Mouse (Mus musculus): Measurements from ENCODE around the gene Irf9. TPM values are rescaled to one million over a fixed set of nuclear protein-coding genes. Genes with fewer than 3 reads are reported as not detected.

The Irf9 gene
- total and polyA plus RNA-seq, 3 experiments, result 8.5 to 14.8 TPM; not detected in 1

DNA sequence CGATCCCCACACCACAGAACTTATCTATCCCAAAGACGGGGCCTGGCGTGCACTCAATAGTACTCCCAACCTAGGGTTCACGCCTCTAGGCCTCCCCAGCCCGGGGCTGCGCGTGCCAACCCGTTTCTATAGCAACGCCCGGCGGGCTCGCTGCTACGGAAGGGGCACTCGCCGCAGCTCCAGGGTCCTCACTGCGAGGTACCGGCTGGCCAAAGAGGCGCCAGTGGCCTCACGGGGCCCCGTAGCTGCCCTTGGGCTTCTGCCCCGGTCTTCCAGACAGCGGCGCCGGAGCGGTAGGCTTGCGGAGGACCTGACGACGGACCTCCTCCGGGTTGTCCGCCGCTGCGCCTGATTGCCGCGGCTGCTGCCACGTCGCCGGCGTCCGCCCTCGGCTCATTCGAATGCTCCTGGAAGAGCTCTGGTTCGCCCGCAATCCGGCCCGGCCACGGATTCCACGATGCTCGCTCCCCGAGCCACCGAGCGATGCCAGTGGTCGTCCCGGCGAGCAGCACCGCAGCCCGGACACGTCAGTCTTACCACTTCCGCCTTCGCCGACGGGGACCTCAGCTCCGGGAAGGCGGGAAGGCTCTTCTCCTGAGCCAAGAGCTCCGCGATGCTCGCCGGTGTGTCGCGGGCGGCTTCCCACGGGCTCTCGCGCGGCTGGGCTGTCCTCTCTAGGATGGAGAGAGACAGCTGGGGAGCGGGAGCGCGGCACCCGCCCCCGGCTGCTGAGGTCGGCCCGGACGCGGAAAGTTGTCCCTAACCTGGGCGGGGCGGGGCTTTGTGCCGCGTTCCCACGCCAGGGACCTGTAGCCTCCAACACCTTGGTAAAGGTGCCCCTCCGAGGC is 39.9 kb downstream of the Irf9 start, which contains the start of gene Tm9sf1:
TSS of gene Tm9sf1 (minus strand) at position 747 of the 848 bp plus-strand sequence.
- peaks cover 42% of the 10 kb centered on the region for H3K79me2 ChIP-seq (ENCODE audit: control insufficient read depth, insufficient read depth, low read length, poor library complexity)
- H3K36me3 ChIP-seq (ENCODE audit: control insufficient read depth in 1 of 2, insufficient read depth in 2 of 2, low read length in 2 of 2), result peaks cover 3 to 15% of the 10 kb centered on the region in 2 experiments; a peak in 3 of 4 replicates
- H3K27ac ChIP-seq (ENCODE audit: control insufficient read depth, low read depth, low read length), result peak within 1 kb of the TSS; percentile 86
- H3K4me3 ChIP-seq (ENCODE audit: control insufficient read depth in 1 of 2, insufficient read depth in 1 of 2, low read depth in 2 of 2, low read length in 2 of 2), result peak within 1 kb of the TSS; percentile 76 to 83
- H3K9me3 ChIP-seq (replicated peaks; ENCODE audit: insufficient read depth, low read length), result no peaks in the 10 kb centered on the region
- no peaks in the 10 kb centered on the region for H3K27me3 ChIP-seq (ENCODE audit: control insufficient read depth in 1 of 2, insufficient read depth in 2 of 2, low read length in 2 of 2)
- H3K4me1 ChIP-seq (ENCODE audit: control insufficient read depth in 1 of 2, insufficient read depth in 2 of 2, low read length in 2 of 2), result peaks cover 0 to 14% of the 10 kb centered on the region in 2 experiments; a peak in 2 of 4 replicates
- TF ChIP-seq GABPA (IDR thresholded peaks at IDR 0.05; ENCODE audit: low read depth, low read length) (no peak), ZNF384 (IDR thresholded peaks at IDR 0.05; ENCODE audit: low read depth, low read length) (no peak), ZMIZ1 (IDR thresholded peaks at IDR 0.05; ENCODE audit: low read depth, low read length) (no peak), CHD2 (IDR thresholded peaks at IDR 0.05; ENCODE audit: low read length) (no peak), POLR2AphosphoS2 (IDR thresholded peaks at IDR 0.05; ENCODE audit: low read length) (peak; percentile 65; the same call in 1 of the 2 replicates), ETS1 (IDR thresholded peaks at IDR 0.05; ENCODE audit: low read depth, low read length) (0 out of 2 replicates have a peak, but pooled peaks have one; percentile 4), MXI1 (IDR thresholded peaks at IDR 0.05; ENCODE audit: low read depth, low read length) (peak; percentile 84), NRF1 (IDR thresholded peaks at IDR 0.05; ENCODE audit: insufficient read depth, low read depth, low read length, poor library complexity, severe bottlenecking) (no peak), KAT2A (conservative IDR thresholded peaks at IDR 0.05; ENCODE audit: low read depth, low read length) (peak; percentile 69; the same call in 1 of the 2 replicates), MEF2A (IDR thresholded peaks at IDR 0.05; ENCODE audit: extremely low read depth, insufficient replicate concordance, low read depth, low read length, poor library complexity, severe bottlenecking) (no peak), BHLHE40 (IDR thresholded peaks at IDR 0.05; ENCODE audit: borderline replicate concordance, low read depth, low read length) (no peak), ZKSCAN1 (IDR thresholded peaks at IDR 0.05; ENCODE audit: low read depth, low read length) (no peak), E2F4 (IDR thresholded peaks at IDR 0.05; ENCODE audit: borderline replicate concordance, low read depth, low read length) (no peak; the same call in 1 of the 2 replicates), TCF12 (IDR thresholded peaks at IDR 0.05; ENCODE audit: low read depth, low read length) (0 out of 2 replicates have a peak, but pooled peaks have one; percentile 9), JUND (IDR thresholded peaks at IDR 0.05; ENCODE audit: low read depth, low read length) (no peak), MAZ (IDR thresholded peaks at IDR 0.05; ENCODE audit: low read depth, low read length) (no peak), MYC (IDR thresholded peaks at IDR 0.05; ENCODE audit: low read depth, low read length) (0 out of 2 replicates have a peak, but pooled peaks have one; percentile 29), HCFC1 (IDR thresholded peaks at IDR 0.05; ENCODE audit: low read depth, low read length) (peak; percentile 89), UBTF (IDR thresholded peaks at IDR 0.05; ENCODE audit: borderline replicate concordance, insufficient read depth, low read depth, low read length) (peak; percentile 75; the same call in 1 of the 2 replicates), USF2 (IDR thresholded peaks at IDR 0.05; ENCODE audit: borderline replicate concordance in 1 of 2, insufficient read depth in 1 of 2, low read depth in 1 of 2, low read length in 2 of 2) (no peak), USF1 (IDR thresholded peaks at IDR 0.05; ENCODE audit: low read depth, low read length) (no peak), MAFK (IDR thresholded peaks at IDR 0.05; ENCODE audit: borderline replicate concordance, low read depth, low read length) (no peak), SIN3A (IDR thresholded peaks at IDR 0.05; ENCODE audit: low read length) (peak; percentile 30), MYB (IDR thresholded peaks at IDR 0.05; ENCODE audit: low read depth, low read length) (no peak), TAL1 (IDR thresholded peaks at IDR 0.05; ENCODE audit: low read length) (no peak), NELFE (IDR thresholded peaks at IDR 0.05; ENCODE audit: low read depth, low read length) (peak; percentile 62), ELF1 (IDR thresholded peaks at IDR 0.05; ENCODE audit: low read depth, low read length) (peak; percentile 86), MAX (IDR thresholded peaks at IDR 0.05; ENCODE audit: low read length) (peak; percentile 99), CTCF (IDR thresholded peaks at IDR 0.05 in 2 of 3, conservative IDR thresholded peaks at IDR 0.05 in 1 of 3; ENCODE audit: control insufficient read depth in 1 of 3, insufficient read depth in 1 of 3, low read depth in 2 of 3, low read length in 3 of 3, poor library complexity in 1 of 3, severe bottlenecking in 1 of 3) (no peak), POLR2A (IDR thresholded peaks at IDR 0.05; ENCODE audit: control insufficient read depth in 1 of 2, insufficient read depth in 1 of 2, low read depth in 1 of 2, low read length in 2 of 2, poor library complexity in 1 of 2) (peak; percentile 55 to 71), SMC3 (IDR thresholded peaks at IDR 0.05; ENCODE audit: low read depth, low read length) (no peak), TBP (IDR thresholded peaks at IDR 0.05; ENCODE audit: low read depth, low read length) (no peak; the same call in 1 of the 2 replicates)
- peak; percentile 93 for DNase-seq (ENCODE audit: low read depth, low spot score)
- H3K9ac ChIP-seq (ENCODE audit: control insufficient read depth, low read depth, low read length, poor library complexity, severe bottlenecking), result peak within 1 kb of the TSS; percentile 87

Data from MEL (cell line).